Mouse (Mus musculus) splenic B cell, adult 2 months (primary cell): ENCODE data around the gene Cdc37.

Experiments
- DNase-seq: peaks from one replicate; pipeline ENCODE4 v3.0.0-alpha.2; 2011; ENCODE audit warnings: low read depth, low spot score
- H3K27me3 ChIP-seq: 2 replicates; pipeline ENCODE4 v1.6.1; 2012; ENCODE audit warnings: mild to moderate bottlenecking, low read length, moderate library complexity, mixed read lengths; ENCODE audit not compliant: control insufficient read depth, poor library complexity, insufficient read depth, severe bottlenecking
- H3K36me3 ChIP-seq: 2 replicates; pipeline ENCODE4 v1.6.1; 2012; ENCODE audit warnings: mild to moderate bottlenecking, low read length, moderate library complexity, mixed read lengths; ENCODE audit not compliant: control insufficient read depth, poor library complexity, insufficient read depth, severe bottlenecking

The Cdc37 gene

DNA sequence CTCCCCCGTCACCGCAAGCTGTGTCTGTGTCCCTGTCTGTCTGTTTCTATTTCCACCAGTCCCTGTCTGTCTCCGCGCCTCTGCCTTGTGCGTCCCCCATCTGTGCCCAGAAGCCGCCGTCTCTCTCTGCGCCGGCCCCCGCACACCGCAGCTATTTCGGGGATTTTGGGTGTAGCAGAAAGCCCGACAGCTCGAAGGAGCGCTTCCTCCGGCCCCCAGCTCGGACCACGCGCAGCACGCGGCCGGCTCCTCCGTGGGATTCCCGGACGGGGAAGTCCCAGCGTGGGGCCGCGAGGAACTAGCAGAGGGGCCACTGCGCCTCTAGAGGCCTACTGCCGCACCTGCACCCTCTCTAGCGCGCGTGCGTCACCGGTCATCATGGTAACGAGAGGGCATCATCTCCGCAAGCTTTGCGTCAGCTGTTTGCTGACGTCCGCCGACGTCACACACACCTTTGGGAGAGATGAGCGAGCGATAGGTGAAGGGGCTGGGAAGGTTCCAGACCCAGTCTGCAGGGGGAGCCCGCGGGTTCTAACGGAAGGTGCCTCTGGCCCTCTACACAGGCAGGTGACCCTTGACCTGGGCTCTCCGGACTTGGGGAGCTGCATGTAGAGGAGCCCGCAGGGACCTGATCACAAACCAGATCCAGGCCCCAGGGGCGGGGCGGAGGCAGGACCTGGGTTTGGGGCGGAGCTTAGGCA lies 11.6 kb upstream of the Cdc37 start:
- Histone ChIP-seq H3K36me3 (no peaks in the 10 kb centered on the region), H3K27me3 (no peaks in the 10 kb centered on the region)
- DNase-seq, result peak; percentile 98

DNA sequence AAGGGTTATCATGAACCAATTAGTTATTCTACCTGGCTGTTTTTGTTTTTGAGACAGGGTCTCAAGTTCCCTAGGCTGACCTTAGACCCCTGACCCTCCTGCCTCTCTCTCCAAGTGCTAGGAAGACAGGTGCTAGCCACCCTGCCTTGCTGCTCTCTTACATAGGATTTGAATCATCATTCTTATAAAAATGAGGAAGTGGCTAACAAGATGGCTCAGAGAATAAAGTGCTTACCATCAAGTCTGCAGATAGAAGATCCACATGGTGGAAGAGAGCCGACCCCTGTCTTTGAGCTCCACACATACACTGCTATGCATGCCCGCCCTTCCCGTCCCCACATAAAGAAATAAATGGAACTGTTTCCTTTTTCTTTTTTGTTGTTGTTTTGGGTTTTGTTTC lies 5.0 kb upstream of the Cdc37 start:
- no peaks in the 10 kb centered on the region for H3K36me3 ChIP-seq
- peak; percentile 37 for DNase-seq
- no peaks in the 10 kb centered on the region for H3K27me3 ChIP-seq

DNA sequence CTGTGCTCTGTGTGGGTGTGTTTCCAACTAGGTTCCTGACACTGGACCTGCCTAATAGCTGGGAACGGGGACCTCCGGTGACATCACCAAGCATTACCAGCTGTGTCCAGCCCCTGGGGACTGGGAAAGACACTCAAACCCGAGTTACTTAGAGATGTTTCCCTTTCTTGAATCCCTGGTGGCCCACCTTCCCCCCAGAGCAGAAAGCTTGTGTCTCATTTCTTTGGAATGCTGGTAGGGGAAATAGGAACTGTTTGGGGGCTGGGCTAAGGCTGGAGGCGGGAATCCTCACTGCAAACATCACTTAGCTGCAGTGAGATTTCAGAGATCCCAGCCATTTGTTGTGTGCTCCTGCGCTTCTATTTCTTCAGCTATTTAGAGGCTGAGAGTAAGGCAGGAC lies 4.1 kb upstream of the Cdc37 start:
- Histone ChIP-seq H3K27me3 (no peaks in the 10 kb centered on the region), H3K36me3 (no peaks in the 10 kb centered on the region)
- no peak for DNase-seq

DNA sequence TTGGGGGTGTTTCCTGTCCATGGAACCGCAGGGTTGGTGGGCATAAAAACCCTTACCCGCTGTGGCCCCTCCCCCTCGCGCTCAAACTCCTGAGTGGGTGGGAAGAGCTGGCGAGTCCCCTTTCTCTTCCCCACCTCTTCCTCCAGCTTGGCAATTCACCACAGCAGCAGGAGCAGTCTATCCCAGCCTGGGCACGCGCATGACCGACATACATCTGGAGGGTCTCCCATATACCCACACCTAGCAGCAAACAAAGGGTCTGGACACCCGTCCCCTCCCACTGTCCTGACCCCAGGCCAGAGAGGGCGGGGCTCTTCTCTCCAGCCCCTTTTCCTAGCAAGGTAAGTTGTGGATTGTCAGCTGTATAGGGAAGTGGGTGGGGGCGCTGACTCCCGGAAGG lies 3.5 kb upstream of the Cdc37 start:
- Histone ChIP-seq H3K36me3 (no peaks in the 10 kb centered on the region), H3K27me3 (no peaks in the 10 kb centered on the region)
- DNase-seq, result no peak

DNA sequence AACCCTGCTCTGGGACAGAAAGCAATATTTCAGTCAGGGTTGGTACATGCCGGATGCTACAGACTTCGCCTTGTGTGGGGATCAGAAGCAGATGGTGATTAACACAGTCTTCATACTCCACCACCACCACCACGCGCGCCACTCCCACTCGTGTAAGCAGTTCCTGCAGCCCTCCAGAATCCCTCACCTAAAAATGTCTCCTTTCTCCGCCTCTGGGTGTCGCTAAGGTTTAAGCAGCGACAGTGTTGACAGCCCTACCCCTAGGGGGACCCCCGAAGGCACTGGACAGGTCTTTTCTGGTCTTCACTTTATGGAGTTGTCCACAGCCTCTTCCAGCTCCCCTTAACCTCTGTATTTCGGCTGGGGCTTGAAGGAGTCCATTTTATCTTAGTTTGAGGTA lies 2.9 kb upstream of the Cdc37 start:
- peak; percentile 73 for DNase-seq
- Histone ChIP-seq H3K27me3 (no peaks in the 10 kb centered on the region), H3K36me3 (no peaks in the 10 kb centered on the region)

DNA sequence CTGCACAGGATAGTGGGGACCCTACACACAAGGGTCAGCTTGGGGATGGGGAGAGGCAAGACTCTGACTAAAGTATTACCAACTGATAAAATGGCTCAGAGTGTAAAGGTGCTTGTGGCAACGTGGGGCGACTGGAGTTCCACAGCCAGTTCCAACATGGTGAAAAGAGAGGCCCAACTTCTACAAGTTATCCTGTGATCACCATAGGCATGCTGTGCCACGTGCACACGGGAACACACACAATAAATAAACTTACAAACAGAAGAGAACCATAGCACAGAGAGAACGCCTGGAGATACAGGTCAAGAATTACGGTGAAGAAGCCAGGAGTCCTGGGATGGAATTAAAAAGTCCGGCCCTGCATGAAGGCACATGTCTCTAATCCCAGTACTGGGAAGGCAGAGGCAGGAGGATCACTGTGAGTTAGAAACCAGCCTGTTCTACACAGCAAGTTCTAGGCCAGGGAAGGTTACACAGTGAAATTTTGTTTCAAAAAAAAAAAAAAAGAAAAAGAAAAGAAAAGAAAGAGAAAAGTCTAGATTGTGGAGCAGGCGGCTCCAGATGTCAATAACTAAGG lies 617 bp downstream of the Cdc37 start:
- DNase-seq, result no peak
- Histone ChIP-seq H3K36me3 (no peaks in the 10 kb centered on the region), H3K27me3 (no peaks in the 10 kb centered on the region)

DNA sequence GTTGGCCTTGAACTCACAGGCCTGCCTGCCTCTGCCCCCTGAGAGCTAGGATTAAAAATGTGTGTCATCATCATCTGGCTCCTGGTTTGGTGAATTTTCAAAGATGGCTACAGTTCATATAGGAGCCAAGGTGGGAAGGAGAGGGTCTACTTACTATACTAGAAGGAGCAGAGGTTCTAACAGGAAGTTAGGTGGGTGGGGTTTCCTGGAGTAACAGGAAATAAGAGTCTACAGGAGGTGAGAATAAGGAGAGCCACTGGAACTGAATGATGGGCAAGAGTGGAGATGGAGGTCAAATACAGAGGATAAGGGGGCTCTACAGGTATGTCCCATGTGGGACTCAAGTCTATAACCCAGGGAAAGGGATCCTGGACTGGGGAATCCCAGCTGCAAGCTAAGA lies 1.4 kb downstream of the Cdc37 start:
- no peak for DNase-seq
- H3K27me3 ChIP-seq, result no peaks in the 10 kb centered on the region
- 0 out of 2 replicates have a peak, but pooled peaks cover under 1% of the 10 kb centered on the region for H3K36me3 ChIP-seq

DNA sequence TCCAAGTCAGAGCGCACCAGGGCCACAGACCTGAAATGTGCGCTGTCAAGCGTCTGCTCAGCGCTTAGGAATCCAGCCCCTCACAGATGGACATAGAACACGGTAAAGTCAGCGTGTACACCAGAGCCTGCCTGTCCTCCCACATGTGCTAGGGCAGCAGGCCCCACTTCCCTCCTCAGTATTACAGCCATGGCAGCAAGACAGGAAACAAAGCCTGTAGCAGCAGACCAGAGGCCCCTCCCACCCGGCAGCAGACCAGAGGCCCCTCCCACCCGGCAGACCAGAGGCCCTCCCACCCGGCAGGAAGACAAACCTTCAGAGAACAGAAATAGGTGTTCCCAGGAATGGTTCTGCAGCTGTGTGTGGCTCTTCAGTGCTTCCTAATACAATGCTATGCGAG lies 3.1 kb downstream of the Cdc37 start:
- Histone ChIP-seq H3K27me3 (no peaks in the 10 kb centered on the region), H3K36me3 (peaks cover 6% of the 10 kb centered on the region; the same call in 1 of the 2 replicates)
- DNase-seq, result peak; percentile 86

DNA sequence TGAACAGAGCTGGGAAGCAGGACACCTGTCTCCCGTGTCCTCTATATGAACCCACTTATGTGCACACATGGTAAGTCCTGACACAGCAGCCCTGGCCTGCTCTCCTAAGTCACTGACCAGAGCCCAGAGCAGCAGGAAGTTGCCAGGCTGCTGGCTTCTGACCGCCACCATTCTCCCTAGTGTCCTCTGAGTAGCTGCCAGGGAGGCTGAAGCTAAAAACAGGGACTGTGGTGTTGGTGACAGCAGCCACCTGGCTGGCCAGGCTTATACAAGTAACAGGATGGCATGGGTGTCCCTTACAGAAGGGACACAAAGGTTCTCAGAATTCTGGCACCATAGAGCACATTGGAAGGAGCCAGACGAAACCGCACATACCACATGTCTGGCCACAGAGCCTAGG lies 4.4 kb downstream of the Cdc37 start:
- DNase-seq, result no peak
- Histone ChIP-seq H3K36me3 (peaks cover 10% of the 10 kb centered on the region), H3K27me3 (no peaks in the 10 kb centered on the region)

DNA sequence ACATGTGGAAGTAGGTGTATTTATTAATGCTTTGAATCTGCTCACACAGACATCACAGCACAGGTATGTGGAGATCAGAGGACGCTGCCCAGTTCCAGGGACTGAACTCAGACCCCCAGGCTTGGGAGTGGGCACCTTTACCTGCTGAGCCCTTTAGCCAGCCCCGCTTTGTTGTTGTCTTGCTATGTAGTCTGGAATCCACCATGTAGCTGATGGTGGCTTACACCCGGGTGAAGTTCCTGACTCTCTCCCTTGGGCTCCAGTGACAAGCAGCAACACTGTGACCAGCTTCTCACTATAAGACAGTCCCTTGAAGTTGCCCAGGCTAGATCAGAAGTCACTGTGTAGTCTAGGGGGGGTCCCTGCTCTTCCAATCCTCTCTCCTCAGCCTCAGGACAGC lies 5.4 kb downstream of the Cdc37 start:
- Histone ChIP-seq H3K36me3 (peaks cover 19% of the 10 kb centered on the region), H3K27me3 (no peaks in the 10 kb centered on the region)
- no peak for DNase-seq

DNA sequence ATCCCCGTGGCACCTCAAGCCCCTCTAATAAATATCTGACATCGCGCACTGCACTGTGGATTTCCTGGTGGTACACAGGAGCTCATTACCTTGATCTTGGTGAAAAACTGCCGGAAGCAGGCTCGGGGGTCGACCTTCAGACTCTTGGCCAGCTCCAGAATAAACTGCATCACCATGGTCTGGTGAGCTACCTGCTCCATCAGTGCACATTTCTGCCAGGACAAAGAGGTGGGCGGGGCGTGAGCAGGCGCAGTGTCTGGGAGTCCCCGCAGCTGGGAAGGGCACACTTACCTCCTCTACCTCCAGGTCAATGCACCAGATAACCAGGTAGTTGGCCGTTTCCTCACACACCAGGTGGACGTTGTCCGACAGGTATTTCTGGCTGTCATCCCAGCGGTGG lies 7.9 kb downstream of the Cdc37 start:
- Histone ChIP-seq H3K36me3 (peaks cover 19% of the 10 kb centered on the region), H3K27me3 (no peaks in the 10 kb centered on the region)
- DNase-seq, result no peak

DNA sequence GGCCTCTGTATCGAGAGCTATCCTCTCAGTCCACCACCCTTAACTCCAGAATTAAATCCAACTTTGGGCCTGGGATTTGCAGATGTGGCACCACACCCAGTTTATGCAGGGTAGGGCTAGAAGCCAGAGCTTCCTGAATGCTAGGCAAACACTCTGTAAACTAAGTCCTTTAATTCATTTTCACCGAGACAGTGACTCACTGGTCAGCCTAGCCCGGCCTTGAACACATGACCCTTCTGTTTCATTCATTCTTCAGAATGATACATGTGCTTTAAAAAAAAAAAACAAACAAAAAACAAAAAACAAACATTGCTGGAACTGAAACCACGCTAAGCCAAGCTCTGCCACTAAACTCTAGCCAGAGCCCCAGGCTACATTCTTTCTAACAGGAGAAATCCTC lies 11.4 kb downstream of the Cdc37 start:
- DNase-seq, result no peak
- no peaks in the 10 kb centered on the region for H3K27me3 ChIP-seq
- peaks cover 18% of the 10 kb centered on the region for H3K36me3 ChIP-seq

DNA sequence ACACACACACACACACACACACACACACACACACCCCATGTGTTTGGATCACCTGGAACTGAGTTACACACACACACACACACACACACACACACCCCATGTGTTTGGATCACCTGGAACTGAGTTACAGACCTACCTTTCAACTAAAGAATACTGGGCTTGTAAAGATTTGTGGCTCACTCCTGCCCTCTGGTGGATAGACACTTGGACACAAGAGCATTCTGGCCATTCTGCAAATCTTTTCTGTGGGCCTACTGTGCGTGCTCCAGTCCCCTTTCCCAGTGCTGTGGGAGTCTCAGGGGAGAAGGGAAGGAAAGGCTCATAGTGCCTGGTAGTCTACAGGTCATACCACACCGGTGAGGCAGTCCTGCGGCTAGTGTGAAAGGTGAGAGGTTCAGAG lies 12.6 kb downstream of the Cdc37 start:
- DNase-seq, result peak; percentile 90
- Histone ChIP-seq H3K36me3 (peaks cover 15% of the 10 kb centered on the region), H3K27me3 (no peaks in the 10 kb centered on the region)

DNA sequence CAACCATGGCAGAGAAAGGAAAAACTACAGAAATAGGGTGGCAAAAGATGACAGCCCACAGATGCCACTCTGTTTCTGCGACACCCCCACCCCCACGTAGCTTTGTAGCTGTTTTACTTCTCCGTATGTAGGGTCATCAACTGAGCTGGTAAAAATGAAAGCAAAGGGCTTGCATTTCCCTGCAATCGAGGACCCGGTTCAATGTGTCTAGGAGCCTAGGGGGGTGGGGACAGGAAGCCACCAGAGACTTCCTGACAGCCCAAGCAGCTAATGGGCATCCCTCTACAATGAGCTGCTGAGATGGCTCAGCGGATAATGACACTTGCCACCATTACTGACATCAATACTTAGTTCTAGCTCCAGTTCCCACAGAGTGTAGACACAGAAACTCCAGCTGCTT lies 13.4 kb downstream of the Cdc37 start:
- Histone ChIP-seq H3K36me3 (peaks cover 12% of the 10 kb centered on the region), H3K27me3 (no peaks in the 10 kb centered on the region)
- DNase-seq, result peak; percentile 45

DNA sequence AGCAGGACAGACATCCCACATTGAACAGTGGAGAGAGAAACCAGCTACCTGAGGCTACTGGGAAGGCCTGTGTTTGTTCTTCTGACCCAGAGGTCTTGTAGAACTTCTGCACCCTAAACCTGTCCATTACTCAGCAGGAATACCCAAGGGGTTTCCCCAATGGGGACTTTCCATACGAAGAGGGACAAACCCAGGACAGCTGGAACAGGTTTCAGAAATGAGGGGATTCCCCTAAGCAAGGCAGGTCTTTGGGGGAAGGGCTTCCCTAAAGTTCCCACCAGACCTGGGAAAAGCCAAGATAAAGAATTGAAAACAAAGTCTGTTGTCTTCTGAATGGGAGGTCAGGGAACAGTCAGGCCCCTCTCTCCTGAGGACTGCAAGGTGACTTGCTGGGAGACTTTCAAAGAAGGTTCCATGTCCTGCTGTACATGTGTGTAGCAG lies 13.8 kb downstream of the Cdc37 start:
- Histone ChIP-seq H3K27me3 (no peaks in the 10 kb centered on the region), H3K36me3 (peaks cover 12% of the 10 kb centered on the region)
- peak; percentile 64 for DNase-seq
